Mouse (Mus musculus): ENCODE results near the gene Timm13. TPM values are rescaled to one million over a fixed set of nuclear protein-coding genes. Genes with fewer than 3 reads are reported as not detected.

Timm13 gene
- polyA plus RNA-seq, 1 experiment = 174 TPM

GRCm38 (mm10) chr10:80915736-80916135, 15.0 kb upstream of the Timm13 start:
- no peak for TF ChIP-seq CTCF (IDR thresholded peaks at IDR 0.05; ENCODE audit: borderline replicate concordance, extremely low read depth, insufficient read depth, insufficient read length)
- TF ChIP-seq POLR2A (IDR thresholded peaks at IDR 0.05; ENCODE audit: borderline replicate concordance, extremely low read depth, insufficient read depth, insufficient read length, poor library complexity, severe bottlenecking) = no peak
- no peak for DNase-seq (ENCODE audit: low read depth)

GRCm38 (mm10) chr10:80915260-80915659, 14.5 kb upstream of the Timm13 start:
- TF ChIP-seq CTCF (IDR thresholded peaks at IDR 0.05; ENCODE audit: borderline replicate concordance, extremely low read depth, insufficient read depth, insufficient read length) = no peak
- TF ChIP-seq POLR2A (IDR thresholded peaks at IDR 0.05; ENCODE audit: borderline replicate concordance, extremely low read depth, insufficient read depth, insufficient read length, poor library complexity, severe bottlenecking) = no peak
- DNase-seq (ENCODE audit: low read depth) = no peak

- no peak for TF ChIP-seq CTCF (IDR thresholded peaks at IDR 0.05; ENCODE audit: borderline replicate concordance, extremely low read depth, insufficient read depth, insufficient read length)
- TF ChIP-seq POLR2A (IDR thresholded peaks at IDR 0.05; ENCODE audit: borderline replicate concordance, extremely low read depth, insufficient read depth, insufficient read length, poor library complexity, severe bottlenecking) = no peak
- no peak for DNase-seq (ENCODE audit: low read depth)
Observed at GRCm38 (mm10) chr10:80914253-80914656, 13.5 kb upstream of the Timm13 start.

- TF ChIP-seq CTCF (IDR thresholded peaks at IDR 0.05; ENCODE audit: borderline replicate concordance, extremely low read depth, insufficient read depth, insufficient read length) (no peak), POLR2A (IDR thresholded peaks at IDR 0.05; ENCODE audit: borderline replicate concordance, extremely low read depth, insufficient read depth, insufficient read length, poor library complexity, severe bottlenecking) (no peak)
- DNase-seq (ENCODE audit: low read depth) = no peak
Observed at GRCm38 (mm10) chr10:80913364-80914011, 12.7 kb upstream of the Timm13 start.

- TF ChIP-seq POLR2A (IDR thresholded peaks at IDR 0.05; ENCODE audit: borderline replicate concordance, extremely low read depth, insufficient read depth, insufficient read length, poor library complexity, severe bottlenecking) = no peak
- no peak for TF ChIP-seq CTCF (IDR thresholded peaks at IDR 0.05; ENCODE audit: borderline replicate concordance, extremely low read depth, insufficient read depth, insufficient read length)
- no peak for DNase-seq (ENCODE audit: low read depth)
Observed at GRCm38 (mm10) chr10:80911891-80912290, 11.1 kb upstream of the Timm13 start.

GRCm38 (mm10) chr10:80911354-80911753, 10.6 kb upstream of the Timm13 start:
- no peak for DNase-seq (ENCODE audit: low read depth)
- no peak for TF ChIP-seq POLR2A (IDR thresholded peaks at IDR 0.05; ENCODE audit: borderline replicate concordance, extremely low read depth, insufficient read depth, insufficient read length, poor library complexity, severe bottlenecking)
- no peak for TF ChIP-seq CTCF (IDR thresholded peaks at IDR 0.05; ENCODE audit: borderline replicate concordance, extremely low read depth, insufficient read depth, insufficient read length)

- TF ChIP-seq POLR2A (IDR thresholded peaks at IDR 0.05; ENCODE audit: borderline replicate concordance, extremely low read depth, insufficient read depth, insufficient read length, poor library complexity, severe bottlenecking) (no peak), CTCF (IDR thresholded peaks at IDR 0.05; ENCODE audit: borderline replicate concordance, extremely low read depth, insufficient read depth, insufficient read length) (no peak)
- DNase-seq (ENCODE audit: low read depth) = no peak
Observed at GRCm38 (mm10) chr10:80909375-80910162, 8.8 kb upstream of the Timm13 start.

GRCm38 (mm10) chr10:80904709-80905108, 3.9 kb upstream of the Timm13 start:
- no peak for DNase-seq (ENCODE audit: low read depth)
- TF ChIP-seq POLR2A (IDR thresholded peaks at IDR 0.05; ENCODE audit: borderline replicate concordance, extremely low read depth, insufficient read depth, insufficient read length, poor library complexity, severe bottlenecking) (no peak), CTCF (IDR thresholded peaks at IDR 0.05; ENCODE audit: borderline replicate concordance, extremely low read depth, insufficient read depth, insufficient read length) (no peak)

GRCm38 (mm10) chr10:80904004-80904693, 3.4 kb upstream of the Timm13 start:
- TF ChIP-seq CTCF (IDR thresholded peaks at IDR 0.05; ENCODE audit: borderline replicate concordance, extremely low read depth, insufficient read depth, insufficient read length) (no peak), POLR2A (IDR thresholded peaks at IDR 0.05; ENCODE audit: borderline replicate concordance, extremely low read depth, insufficient read depth, insufficient read length, poor library complexity, severe bottlenecking) (no peak)

GRCm38 (mm10) chr10:80903282-80903681, 2.5 kb upstream of the Timm13 start:
- TF ChIP-seq CTCF (IDR thresholded peaks at IDR 0.05; ENCODE audit: borderline replicate concordance, extremely low read depth, insufficient read depth, insufficient read length) = no peak

More at GRCm38 (mm10) chr10:80904004-80904693, 3.4 kb upstream of the Timm13 start:
- no peak for DNase-seq (ENCODE audit: low read depth)

GRCm38 (mm10) chr10:80902273-80902940, 1.6 kb upstream of the Timm13 start:
- TF ChIP-seq CTCF (IDR thresholded peaks at IDR 0.05; ENCODE audit: borderline replicate concordance, extremely low read depth, insufficient read depth, insufficient read length) (no peak), POLR2A (IDR thresholded peaks at IDR 0.05; ENCODE audit: borderline replicate concordance, extremely low read depth, insufficient read depth, insufficient read length, poor library complexity, severe bottlenecking) (no peak)
- DNase-seq (ENCODE audit: low read depth) = no peak

More at GRCm38 (mm10) chr10:80903282-80903681, 2.5 kb upstream of the Timm13 start:
- DNase-seq (ENCODE audit: low read depth) = no peak
